Mouse (Mus musculus) left cerebral cortex, postnatal 10 days (tissue): ENCODE measurements around the gene Sorbs1. TPM values are rescaled to one million over a fixed set of nuclear protein-coding genes. Genes with fewer than 3 reads are reported as not detected.

Experiments
- DNase-seq, 2 experiments: peaks; one replicate each; pipeline ENCODE4 v3.0.0; 2021 to 2022; ENCODE audit warnings: low spot score in 2 of 2, mixed read lengths in 1 of 2; ENCODE audit errors: extremely low spot score in 1 of 2
- intact Hi-C: fragments of 180-260 bp; cut with DNase I; formaldehyde crosslinking; loops from one replicate; pipeline ENCODE4 v1.15.1; 2025
- total RNA-seq, 2 experiments: library from RNA; stranded (reverse); gene quantifications; 2 replicates each; pipeline ENCODE4 v1.2.3; 2021

The Sorbs1 gene
- total RNA-seq, 2 experiments from 2014 or later, result 109 to 119 TPM

GRCm38 (mm10) chr19:40520403-40520802 lies 6.8 kb upstream of the Sorbs1 start:
- intact Hi-C loops, result no loop called here
- no peak for DNase-seq

GRCm38 (mm10) chr19:40518706-40519105 lies 5.1 kb upstream of the Sorbs1 start:
- no peak for DNase-seq
- intact Hi-C loops, result loop anchor here (10.0 kb wide), 1 partner anchor 124 kb away; no protein-coding TSS in a partner anchor

- DNase-seq, result no peak
- intact Hi-C loops, result loop anchor here (10.0 kb wide), 1 partner anchor 121 kb away; no protein-coding TSS in a partner anchor
Observed at GRCm38 (mm10) chr19:40515596-40515995, 2.0 kb upstream of the Sorbs1 start.

- DNase-seq, result no peak
- intact Hi-C loops, result loop anchor here (5.0 to 10.0 kb wide), 2 partner anchors 120 to 167 kb away; no protein-coding TSS in a partner anchor
Observed at GRCm38 (mm10) chr19:40514376-40514775, 797 bp upstream of the Sorbs1 start.

- peak; percentile 18 to 71 for DNase-seq
- intact Hi-C loops, result loop anchor here (5.0 to 10.0 kb wide), 2 partner anchors 118 to 165 kb away; no protein-coding TSS in a partner anchor
Observed at GRCm38 (mm10) chr19:40512500-40513421, 818 bp downstream of the Sorbs1 start.

DNA sequence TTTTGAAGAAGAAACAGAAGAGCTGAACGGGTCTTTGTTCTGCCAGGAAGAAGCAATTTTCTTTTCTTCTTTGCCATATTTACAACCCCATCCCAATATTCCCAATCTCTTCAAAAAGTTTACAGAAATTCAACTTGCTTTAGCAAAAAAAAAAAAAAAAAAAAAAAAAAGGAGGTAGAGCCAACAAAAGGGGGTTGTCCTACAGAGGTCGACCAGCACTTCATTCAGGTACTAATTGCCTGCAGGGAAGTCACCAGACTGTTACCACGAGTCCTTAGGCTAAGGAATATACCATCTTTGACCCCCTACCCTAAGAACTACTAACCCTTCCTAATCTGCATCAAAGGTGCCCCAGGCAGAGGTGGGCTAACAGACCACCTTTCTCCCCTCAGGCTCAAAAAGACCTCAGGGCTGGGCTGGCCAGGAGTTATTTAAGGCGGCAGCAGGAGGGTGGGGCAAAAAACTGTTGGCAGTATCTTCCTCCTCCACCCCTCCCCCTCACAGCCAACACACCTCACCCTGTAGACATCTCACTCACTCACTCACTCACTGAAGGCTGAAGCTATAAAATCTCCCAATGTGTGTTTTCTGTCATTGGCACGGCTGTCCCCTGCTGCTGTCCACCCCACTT lies 1.8 kb downstream of the Sorbs1 start:
- DNase-seq, result no peak
- intact Hi-C loops, result loop anchor here (5.0 to 10.0 kb wide), 2 partner anchors 117 to 164 kb away; no protein-coding TSS in a partner anchor

DNA sequence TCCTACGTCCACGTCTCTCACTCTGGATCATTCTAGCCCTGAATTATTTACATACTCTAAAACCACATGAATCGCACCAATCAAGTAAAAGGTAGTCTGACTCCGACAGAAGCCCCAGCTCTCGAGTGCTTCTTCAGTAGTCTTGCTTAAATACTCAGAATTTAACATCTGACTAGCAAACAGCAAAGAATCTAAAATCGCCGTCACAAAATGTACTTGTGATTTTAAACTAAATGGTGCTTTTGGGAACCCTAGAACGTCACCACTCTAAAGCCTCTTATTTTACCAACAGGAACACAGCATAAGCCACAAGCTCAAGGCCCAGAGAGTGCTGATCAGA lies 2.5 kb downstream of the Sorbs1 start:
- intact Hi-C loops, result loop anchor here (5.0 to 10.0 kb wide), 2 partner anchors 116 to 164 kb away; no protein-coding TSS in a partner anchor
- no peak for DNase-seq

GRCm38 (mm10) chr19:40510387-40511099 lies 3.0 kb downstream of the Sorbs1 start:
- intact Hi-C loops, result loop anchor here (5.0 to 10.0 kb wide), 2 partner anchors 116 to 163 kb away; no protein-coding TSS in a partner anchor

GRCm38 (mm10) chr19:40509274-40509673 lies 4.3 kb downstream of the Sorbs1 start:
- no peak for DNase-seq
- intact Hi-C loops, result no loop called here

More at GRCm38 (mm10) chr19:40510387-40511099, 3.0 kb downstream of the Sorbs1 start:
- no peak for DNase-seq

DNA sequence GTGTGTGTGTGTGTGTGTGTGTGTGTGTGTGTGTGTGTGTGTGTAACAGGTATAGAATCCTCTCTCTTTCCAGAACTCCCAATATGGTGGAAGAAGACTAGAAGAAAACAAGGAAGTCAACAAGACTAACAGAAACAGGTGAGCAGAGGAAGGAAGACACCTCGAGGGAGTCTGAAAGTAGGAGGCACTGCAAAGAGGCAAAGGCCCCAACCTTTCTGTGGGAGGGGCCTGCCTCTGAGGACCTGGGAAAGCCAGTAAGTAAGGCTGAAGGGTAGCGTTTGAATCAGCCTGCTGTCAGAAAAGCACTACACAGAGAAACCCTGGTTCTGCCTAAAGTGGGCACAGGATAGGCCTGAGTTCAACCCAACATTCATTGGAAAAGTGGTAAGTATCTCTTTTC lies 4.7 kb downstream of the Sorbs1 start:
- intact Hi-C loops, result no loop called here
- no peak for DNase-seq

- no peak for DNase-seq
- intact Hi-C loops, result no loop called here
Observed at GRCm38 (mm10) chr19:40506965-40507364, 6.6 kb downstream of the Sorbs1 start.

- no peak for DNase-seq
- intact Hi-C loops, result no loop called here
Observed at GRCm38 (mm10) chr19:40504336-40504735, 9.2 kb downstream of the Sorbs1 start.

- no peak for DNase-seq
- intact Hi-C loops, result no loop called here
Observed at GRCm38 (mm10) chr19:40499940-40500737, 13.4 kb downstream of the Sorbs1 start.

- DNase-seq, result no peak
- intact Hi-C loops, result no loop called here
Observed at GRCm38 (mm10) chr19:40499141-40499540, 14.4 kb downstream of the Sorbs1 start.

DNA sequence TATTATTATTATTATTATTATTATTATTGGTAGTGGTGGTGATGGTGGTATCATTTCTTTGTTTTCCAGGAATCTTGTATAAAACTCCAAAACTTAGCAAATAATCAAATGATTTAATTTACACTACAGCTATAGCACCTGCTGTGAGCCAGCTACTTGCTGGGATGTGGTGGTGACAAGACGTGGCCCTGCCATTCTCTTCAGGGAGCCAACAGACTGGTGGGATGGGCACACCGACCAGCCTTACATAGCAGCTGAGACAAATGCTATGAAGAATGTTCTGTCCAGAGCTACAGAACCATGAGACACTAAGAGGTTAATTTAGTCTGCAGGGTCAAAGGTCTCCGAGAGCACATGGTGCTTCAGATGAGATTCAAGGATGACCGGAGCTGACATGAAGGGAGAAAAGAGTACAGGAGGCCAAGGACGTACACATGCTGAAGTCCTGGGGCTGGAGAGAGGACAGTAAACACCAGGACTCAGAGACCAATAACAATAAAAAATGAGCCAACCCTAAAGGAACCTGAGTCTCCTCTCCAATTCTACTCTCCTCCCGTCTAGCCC lies 15.3 kb downstream of the Sorbs1 start:
- intact Hi-C loops, result no loop called here

GRCm38 (mm10) chr19:40496509-40497267 lies 16.9 kb downstream of the Sorbs1 start:
- intact Hi-C loops, result no loop called here
- DNase-seq, result no peak

More for the DNA sequence above, 15.3 kb downstream of the Sorbs1 start:
- DNase-seq, result no peak

- intact Hi-C loops, result no loop called here
- DNase-seq, result no peak
Observed at GRCm38 (mm10) chr19:40496071-40496470, 17.5 kb downstream of the Sorbs1 start.
